Mouse (Mus musculus) small intestine, adult 2 months (tissue): ENCODE measurements around the gene Gm3591.
"Not testable (repeated sequence)": the region's sequence is repeated elsewhere in the genome, so short reads cannot be mapped to it uniquely, and the experiment has no call there.

Experiments used
- CTCF ChIP-seq: fragments of 200-500 bp; IDR thresholded peaks from 2 replicates; pipeline ENCODE4 v1.5.1; 2012; ENCODE audit warnings: low read depth, mild to moderate bottlenecking, control low read depth, inconsistent platforms, low read length, moderate library complexity, mixed read lengths; ENCODE audit not compliant: insufficient replicate concordance, insufficient read length; ENCODE audit errors: extremely low read depth
- POLR2A ChIP-seq: fragments of 200-500 bp; IDR thresholded peaks from 2 replicates; pipeline ENCODE4 v1.6.1; 2012; ENCODE audit warnings: low read depth, mild to moderate bottlenecking, control low read depth, inconsistent platforms, low read length, moderate library complexity

DNA sequence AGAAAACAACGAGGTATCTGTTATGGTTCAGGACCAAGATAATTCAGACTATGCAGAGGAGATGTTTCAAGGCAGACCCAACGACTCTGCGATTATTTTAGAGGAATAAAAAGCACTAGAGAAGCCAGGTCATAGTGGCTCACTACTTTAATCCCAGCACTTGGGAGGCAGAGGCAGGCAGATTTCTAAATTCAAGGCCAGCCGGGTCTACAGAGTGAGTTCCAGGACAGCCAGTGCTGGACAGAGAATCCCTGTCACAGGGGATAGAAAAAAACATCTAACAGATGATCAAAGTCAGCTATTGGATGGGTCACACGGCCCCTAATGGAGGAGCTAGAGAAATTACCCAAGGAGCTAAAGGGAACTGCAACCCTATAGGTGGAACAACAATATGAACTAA is 27.9 kb upstream of the Gm3591 start:
- not testable (repeated sequence) for TF ChIP-seq CTCF, POLR2A
